Mouse (Mus musculus) fibroblast of lung, adult 2 months (primary cell): ENCODE measurements around the gene Lexm.

Experiments used
- DNase-seq: peaks from one replicate; pipeline ENCODE4 v3.0.0-alpha.2; 2011; ENCODE audit warnings: low read depth

Lexm gene

DNA sequence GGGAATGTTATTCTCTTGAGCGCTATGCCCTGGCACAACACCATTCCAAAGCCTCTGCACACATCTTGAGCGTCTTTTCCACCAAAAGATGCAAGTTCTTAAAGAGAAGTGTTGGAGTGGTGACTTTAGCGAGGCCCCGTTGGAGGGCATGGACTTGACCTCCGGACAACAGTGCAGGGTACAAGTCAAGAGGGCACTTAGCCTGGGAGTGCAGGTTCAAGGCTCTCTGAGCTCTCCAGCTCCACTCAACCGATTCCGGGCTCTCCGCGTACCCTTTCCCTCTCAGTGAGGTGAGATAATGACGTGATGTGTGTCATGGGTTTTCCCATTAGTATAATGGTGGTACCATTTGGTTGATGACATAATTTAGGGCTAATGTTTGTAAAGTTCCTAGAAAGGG is 7.2 kb upstream of the Lexm start:
- no peak for DNase-seq

DNA sequence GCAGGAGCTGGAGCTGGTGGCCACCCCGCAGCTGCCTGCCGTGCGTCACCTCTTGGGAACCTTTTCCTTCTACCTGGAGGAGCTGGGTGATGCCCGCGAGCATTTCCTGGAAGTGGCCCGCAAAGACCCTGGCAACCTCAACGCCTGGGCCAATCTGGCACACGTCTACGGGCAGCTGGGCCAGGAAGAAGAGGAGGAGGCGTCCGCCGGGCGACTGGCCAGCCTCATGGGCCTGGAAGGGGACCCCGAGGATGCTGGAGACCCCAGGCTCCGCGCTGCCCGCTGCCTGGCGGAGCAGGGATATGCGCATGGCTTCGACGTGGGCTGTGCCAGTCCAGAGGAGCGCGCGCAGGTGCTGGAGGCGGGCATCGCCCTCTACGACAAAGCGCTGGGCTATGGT is 5.7 kb upstream of the Lexm start:
- DNase-seq, result no peak

DNA sequence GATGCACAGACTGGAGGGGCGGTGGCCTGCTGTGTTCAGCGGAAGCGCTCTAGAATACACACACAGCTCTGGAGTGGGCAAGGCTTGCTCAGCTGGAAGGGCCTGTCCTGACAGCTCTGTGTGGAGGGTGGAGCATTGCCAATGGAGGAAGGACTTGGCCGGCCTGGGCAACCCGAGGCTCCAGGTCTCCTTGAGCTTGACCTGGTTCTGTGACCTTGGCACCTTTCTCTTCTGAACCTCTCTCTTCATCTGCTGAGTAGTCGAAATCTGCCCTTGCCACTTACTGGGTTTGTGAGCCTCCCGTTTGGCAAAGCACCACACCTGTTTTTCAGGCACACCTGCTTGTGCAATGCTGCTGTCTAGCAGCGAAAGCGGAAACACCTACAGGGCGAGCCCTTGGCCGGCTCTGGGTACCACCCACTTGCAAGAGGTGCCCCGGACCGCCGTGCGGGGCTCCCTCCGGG is 5.0 kb upstream of the Lexm start, which contains the start of gene Ttc22:
Ttc22 (plus strand) TSS at position 403 of the 464 bp plus-strand sequence.
- no peak for DNase-seq

DNA sequence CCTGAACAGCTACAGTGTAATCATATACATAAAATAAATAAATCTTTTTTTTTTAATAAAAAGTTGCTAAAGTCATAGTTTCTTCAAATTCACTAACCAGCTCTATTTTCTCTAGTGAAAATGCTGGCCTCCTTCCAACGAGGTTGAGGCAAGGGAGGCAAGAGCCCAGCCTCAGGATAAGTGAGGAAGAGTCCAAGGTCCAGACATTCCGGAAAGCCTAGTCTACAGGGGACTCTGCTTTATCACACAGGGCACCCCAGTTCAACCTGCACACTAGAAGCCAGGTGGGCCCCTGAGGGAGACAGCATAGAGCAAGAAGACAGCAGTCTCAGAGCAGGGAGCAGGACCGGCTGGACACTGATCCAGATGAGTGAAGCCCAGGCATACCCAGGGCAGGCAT is 4.4 kb upstream of the Lexm start:
- DNase-seq, result no peak

DNA sequence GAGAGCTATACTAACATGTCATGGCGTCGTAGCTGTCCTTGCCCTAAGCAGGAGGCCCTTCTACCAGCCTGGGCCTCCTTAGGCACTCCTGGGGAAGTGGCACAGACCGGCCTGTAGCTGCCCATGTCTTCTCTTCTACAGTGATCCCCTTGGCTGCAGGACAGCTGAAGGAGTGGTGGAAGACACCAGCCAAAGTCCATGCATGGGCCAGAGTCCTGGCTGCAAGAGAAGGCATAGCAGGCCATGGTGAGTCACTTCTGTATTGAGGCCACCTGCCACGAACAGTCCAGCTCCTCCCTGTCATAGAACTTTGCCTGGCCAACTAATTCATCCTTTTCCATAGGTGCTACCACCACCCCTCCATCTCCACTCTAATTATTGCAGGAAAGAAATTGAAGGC is 1.9 kb upstream of the Lexm start:
- DNase-seq, result no peak

DNA sequence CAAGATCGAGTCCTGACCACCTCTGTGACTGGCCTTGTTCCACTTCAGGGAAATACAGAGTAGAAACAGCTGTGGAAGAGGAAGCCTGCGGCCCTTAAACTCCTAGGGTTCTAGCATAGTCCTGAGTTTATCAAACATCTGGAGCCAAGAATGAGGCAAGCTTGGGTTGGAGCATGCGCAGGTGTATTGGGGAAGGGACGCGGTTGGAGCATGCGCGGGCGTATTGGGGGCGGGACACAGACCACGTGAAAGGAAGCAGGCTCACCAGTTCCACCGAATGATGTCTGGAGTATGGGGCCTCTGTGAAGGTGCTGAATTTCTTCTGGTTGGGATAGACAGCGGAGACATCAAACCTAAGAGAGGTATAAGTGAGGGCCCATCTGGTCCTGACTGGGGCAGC is 1.4 kb downstream of the Lexm start:
- DNase-seq, result no peak

DNA sequence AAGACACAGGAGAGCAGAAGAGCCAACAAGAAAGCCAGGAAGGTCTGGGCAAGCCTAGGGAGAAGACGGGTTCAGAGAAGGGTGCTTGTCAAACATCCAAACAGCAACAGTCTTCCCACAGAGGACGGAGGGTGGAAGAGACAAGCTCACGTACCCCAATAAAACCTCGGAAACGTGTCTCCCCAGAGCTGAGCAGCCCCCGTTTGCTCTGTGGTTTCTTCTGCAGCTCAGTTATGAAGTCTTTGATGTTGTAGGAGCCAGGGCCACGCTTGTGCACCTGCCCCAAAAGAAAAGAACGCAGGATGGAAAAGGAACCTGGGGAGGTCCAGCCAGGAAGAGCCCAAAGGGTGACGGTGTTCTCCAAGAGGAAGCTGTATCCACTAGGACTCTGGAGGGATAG is 2.2 kb downstream of the Lexm start:
- no peak for DNase-seq

DNA sequence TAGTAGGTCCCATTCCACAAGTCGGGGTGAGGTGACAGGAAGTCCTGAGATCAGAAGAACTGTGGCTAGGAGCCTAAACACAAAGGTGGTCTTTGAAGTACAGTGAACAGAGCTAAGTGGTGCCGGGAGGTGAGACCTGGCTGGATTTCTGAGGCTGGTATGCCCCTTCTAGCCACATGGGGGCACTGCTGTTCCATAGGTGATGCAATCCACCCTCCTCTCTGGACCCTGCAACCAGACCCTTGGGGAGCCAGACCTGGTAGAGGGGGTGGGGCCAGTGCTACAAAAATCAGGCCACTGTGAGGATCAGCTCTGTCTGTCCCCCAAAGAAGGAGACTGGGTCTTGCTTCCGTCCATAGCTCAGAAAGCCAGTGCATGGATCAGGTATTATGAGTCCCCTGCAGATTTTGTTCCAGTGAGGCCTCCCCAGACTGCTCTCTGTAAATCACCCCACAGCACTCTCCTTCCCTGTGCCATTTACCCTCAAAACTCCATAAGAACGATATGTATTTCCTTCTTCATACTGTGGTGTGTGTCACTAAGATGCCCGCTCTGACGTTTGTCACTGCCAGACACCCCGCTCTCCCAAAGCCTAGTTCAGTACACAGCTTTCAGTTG is 2.8 kb downstream of the Lexm start:
- DNase-seq, result peak; percentile 15

DNA sequence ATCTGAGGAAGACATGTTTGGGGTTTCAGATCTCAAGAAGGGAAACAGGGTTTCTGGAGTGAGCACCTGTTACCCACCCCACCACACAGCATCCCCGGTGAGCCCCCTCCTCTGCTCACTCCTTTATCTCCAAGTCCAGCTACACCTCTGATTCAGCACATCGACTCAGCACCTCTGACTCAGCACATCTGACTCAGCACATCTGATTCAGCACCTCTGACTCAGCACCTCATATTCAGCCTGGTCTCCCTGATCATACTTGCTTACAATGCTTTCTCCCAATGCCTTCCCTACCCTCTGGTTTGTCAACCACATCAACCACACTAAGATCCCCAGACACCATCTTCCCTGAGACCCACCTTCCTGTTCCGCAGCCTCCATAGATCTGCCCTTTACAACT is 3.5 kb downstream of the Lexm start:
- peak; percentile 31 for DNase-seq

DNA sequence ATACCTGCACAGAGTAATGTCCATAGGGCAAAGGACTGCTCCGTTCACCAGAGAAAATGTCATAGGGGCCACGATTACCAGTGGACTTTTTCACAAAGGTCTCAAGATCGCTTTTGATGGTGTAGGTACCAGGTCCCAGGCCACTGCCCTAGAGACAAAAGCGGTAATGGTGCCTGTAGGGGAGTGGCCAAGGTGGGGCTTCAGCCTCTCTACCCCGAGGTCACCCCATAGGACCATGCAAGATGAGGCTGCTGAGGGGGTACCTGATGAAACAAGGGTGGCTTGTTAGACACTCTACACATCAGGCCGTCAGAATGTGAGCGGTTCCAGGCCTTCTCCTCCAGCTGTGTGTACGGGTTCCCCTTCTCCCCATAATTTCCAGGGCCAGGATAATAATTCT is 3.9 kb downstream of the Lexm start:
- no peak for DNase-seq

DNA sequence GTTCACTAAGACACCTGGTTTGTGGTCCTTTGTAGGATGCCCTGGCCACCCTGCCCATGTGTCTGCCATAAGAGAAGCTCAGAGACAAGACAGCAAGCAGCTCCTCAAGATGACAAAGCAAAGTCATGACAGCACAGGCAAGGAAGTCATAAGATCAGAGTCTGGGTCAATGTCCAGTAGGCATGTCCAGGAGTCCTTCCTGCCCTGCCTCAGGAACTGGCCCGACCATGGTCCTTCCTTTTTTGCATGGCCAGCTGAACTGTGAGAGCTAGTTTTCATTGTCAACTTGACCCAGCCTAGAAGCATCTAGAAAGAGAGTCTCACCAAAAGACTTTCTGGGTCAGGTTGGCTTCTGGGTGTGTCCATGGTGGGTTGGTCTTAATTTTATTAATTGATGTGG is 9.1 kb downstream of the Lexm start:
- DNase-seq, result no peak

DNA sequence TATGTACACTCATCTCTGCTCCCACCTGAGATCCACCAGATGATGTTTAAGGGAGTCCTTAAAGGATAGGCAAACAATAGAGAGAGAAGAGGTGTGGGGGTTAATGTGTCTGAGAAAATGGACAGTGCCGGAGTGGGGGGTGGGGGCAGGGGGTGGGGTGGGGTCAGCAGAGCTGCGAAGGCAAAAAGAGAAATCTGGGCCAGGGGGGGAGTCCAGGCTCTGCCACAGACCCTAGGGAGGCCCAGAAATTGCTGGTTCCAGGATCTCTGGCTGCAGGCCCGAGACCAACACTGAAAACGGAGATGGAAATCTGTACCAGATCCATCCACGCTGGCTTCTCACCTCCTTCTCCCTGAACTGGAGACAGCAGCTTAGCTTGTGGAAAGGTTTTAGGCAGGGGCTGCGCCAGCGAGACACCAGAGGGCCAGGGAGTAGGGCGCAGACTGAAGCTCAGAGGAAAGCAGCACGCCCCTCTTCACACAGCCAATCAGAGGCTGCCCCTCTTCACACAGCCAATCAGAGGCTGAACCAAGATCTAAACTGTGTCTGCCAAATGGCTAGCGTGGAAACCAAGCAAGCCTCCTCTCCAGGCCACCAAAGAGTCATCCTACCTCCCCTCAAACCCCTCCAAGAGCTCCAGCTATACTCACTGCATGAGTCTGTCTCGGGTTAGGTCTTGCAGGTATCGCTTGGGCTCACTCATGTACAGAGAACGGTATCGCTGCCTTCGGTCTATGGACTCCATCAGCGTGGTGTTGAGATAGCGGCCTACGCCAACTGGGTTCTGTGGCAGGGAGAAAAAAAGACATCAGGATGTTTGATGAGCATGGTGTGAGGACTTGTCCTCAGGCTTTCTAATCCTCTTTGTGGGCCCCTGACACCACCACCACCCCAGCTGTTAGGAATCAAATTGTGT is 10.1 kb downstream of the Lexm start:
- no peak for DNase-seq

DNA sequence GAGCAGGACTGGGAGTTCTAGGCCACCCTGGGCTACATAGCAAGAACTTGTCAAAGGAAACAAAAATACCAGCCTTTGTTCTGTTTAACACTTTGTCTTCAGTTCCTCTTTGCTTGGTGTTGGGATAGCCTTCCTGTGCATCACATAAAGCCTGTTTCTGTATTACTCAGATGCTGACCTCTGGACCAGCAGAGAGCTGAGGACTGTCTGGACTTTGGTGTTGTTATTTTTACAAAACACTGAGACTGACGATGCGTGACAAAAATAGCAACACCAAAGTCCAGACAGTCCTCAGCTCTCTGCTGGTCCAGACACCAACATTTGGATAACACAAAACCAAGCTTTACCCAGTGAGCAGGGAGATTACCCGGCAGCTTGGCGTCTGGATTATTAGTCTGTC is 16.3 kb downstream of the Lexm start:
- DNase-seq, result no peak

DNA sequence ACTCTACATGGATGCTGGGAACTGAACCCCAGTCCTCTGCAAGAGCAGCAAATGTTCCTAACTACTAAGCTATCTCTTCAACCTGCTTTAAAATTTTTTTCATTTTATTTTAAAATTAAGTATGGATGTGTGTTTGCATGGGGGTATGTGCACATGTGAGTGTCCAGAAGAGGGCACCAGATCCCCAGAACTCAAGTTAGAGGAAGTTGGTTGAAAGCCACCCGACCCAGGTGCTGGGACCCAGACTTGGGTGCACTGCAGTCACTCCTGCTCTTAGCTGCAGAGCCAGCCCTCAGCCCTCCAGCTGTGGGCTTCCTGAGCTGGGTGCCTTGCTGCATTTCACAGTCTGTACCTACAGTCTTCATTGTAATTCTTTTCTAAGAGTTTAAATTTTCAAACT is 17.6 kb downstream of the Lexm start:
- no peak for DNase-seq

DNA sequence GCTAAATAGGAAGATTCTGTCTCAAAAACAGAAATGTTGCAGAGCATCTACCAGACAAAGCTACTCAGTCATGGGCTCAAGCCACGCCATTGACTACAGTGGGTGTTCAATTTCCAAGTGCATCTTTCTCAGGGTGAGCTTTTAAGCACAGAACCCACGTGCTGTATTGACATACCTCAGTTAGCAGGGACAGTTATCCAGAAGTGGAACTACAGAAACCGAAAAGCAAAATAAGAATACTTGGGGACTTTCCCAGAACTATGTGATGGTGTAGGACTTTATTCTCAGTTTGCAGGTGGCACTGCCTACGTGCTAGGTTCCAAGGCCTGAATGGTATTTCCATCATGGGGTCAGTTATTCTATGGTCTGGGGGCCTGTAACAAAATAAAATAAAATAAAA is 19.3 kb downstream of the Lexm start:
- DNase-seq, result no peak

DNA sequence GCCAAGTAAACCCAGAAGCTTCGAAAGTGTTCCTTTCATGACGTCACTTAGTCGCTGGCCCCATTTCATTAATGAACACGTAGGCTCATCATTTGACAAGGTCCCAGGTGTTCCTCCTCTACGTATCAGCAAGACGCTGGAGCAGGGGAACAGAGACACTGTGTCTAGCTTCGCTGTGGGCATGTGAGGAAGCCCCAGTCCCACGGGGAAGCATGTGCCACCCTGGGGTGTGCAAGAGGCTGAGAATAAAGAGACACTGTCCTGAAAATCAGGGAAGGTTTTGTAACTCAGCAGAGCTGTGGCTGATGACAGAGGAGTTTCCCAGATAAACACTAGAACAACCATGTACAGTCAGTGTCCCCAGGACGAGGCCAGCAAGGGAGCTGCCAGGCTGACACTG is 20.0 kb downstream of the Lexm start:
- DNase-seq, result no peak

DNA sequence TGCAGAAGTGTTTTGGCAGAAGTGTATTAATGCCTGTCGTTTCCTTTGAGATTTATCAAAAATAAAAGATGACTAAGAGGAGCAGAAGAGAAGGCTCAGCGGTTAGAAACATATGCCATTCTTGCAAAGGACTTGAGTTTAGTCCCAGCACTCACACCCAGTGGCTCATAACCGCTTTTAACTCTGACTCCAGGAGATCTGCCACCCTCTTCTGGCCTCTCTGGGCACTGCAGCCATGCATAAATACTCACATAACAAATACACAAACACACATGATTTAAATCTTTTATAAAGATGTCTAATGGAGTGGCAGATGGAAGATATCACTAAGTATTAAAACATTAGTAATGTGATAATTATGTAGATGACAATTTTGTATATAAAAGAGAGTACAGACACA is 20.8 kb downstream of the Lexm start:
- no peak for DNase-seq

DNA sequence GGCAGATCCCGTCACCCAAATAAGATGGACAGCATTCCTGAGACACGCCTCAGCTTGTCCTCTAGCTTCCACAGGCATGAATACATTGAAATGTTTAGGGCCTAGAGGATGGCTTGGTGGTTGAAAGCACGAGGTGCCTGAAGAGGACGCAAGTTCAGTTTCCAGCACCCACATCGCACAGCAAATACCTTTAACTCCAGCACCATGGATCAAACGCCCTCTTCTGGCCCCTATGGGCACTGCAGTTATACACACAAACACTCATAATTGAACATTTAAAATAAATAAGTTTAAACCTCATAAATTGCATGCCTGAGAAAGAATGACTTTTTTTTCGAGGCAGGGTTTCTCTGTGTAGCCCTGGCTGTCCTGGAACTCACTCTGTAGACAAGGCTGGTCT is 23.4 kb downstream of the Lexm start:
- DNase-seq, result no peak

DNA sequence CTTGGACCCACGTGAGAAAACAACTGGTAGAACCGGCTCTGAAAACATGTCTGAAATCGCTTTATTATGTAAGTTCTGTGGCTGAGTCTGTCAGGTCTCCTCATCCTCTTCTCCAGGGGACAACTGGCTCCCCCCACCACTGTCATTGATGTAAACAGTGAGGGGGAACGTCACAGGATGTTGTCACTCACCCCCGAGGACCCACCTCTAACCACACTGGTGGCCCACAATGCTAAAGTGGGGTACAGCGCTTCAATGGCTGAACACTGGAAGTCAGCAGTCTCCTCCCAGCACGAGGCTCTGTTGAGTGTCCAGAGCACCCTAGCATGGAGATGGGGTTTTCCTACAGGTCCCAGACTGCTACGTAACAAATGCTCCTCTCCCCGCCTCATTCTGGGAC is 26.2 kb downstream of the Lexm start:
- DNase-seq, result no peak

DNA sequence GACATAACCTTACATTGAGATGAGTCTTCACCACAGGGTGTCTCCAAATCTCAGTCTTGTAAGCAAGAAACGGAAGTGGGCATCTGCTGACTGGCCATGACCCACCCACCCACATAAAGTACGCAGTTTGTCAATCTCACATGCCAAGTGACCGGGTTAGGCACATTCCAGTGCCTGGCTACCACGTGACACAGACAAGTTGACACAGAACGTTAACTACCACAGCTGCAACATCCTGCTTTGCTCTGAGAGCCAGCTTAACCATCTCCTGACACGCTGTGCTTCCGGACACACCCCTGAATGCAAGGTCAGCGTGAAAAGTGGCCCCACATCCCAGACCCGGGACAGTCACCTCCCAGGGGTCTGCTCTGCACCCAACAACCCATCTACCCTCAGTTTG is 26.9 kb downstream of the Lexm start:
- no peak for DNase-seq

DNA sequence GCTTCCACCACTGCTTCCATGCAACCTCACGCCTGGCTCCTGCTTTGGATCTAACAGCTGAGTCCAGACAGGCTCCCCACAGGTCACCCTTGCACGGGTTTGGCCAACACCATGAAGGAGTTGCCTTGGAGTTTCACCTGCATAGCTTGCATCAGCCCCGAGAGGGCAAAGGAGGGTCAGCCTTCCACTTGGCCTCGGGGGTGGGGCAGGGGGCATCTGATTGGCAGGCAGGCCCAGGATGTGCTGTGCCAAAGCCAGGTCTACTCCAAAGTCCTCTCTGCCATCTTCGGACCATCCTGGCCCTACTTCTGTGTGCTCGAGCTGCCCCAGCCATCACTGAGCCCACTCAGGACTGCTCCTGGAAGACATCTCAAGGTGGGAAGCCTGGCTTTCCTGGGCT is 30.0 kb downstream of the Lexm start:
- DNase-seq, result no peak

DNA sequence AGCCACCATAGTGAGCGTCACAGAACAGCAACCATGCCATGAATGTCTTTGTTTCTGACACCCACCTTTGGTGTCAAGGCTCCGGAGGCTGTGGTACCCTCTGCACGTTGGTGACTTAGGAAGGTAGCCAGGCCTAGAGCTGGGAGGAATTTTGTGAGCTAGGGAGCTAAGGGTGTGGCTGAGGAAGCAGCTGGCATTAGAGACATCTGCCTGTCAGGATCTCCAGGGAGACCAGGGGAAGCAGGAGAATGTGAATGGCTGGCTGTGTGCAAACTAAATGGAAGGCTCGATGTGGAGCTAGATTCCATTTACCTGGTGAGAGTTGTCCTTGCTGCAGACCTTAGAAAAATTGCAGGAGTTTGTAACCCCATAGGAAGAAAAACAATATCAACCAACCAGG is 32.4 kb downstream of the Lexm start:
- DNase-seq, result no peak

DNA sequence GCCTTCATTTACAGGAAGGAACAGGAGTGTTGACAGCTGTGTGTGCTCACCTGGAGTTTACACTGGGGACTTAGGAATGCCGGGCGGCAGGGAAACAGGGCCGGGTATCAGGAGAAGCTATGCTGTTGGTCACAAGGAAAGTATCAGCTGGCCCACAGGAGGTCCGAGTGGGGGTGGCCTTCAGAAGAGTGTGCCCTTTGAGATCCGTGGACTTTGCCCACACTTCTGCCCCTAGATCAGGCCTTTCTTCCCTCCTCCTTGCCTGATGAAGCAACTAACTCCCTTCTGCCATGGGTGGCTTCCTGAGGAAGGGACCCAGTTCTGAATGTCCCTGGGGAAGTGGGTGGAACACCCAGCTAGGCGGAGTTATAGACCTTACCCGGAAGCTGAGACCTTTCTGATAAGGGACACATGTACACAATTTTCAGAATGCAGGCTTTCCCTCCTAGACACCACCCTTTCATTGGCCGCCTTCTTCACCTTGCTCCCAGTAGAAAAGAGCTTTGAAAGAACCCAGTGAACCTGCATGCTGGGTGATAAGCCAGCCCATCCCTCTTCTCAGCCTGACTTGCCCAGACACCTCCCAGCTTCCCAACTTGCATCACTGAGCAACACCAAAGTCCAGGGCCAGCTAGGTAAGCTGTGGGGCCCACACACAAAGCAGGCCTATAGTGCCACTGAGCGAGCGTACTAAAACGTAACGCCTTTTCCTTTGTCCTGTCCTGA is 34.5 kb downstream of the Lexm start:
- DNase-seq, result no peak
